Mouse (Mus musculus): ENCODE measurements around the gene Npnt. TPM values are rescaled to one million over a fixed set of nuclear protein-coding genes. Genes with fewer than 3 reads are reported as not detected.

The Npnt gene
- total RNA-seq, 2 experiments from 2014 or later = not detected

Other genes with a start within 250 kb of the Npnt start
- gene Ints12, start 141.5 kb upstream of the Npnt start, total RNA-seq (2014; fragmentation: Nextera tagmentation) = 15.2 and 22.1 TPM in 2 replicates
- gene Ints12, start 141.5 kb upstream of the Npnt start, total RNA-seq (2017) = 18.0 and 18.9 TPM in 2 replicates
- 24.8 and 38.4 TPM in 2 replicates for gene Gstcd, start 141.7 kb upstream of the Npnt start, total RNA-seq (2014; fragmentation: Nextera tagmentation)
- 24.9 and 26.4 TPM in 2 replicates for gene Gstcd, start 141.7 kb upstream of the Npnt start, total RNA-seq (2017)

Data from megakaryocyte-erythroid progenitor cell, adult 5-6 weeks (primary cell).